Mouse (Mus musculus): Measurements from ENCODE around the gene Trpm2. TPM values are rescaled to one million over a fixed set of nuclear protein-coding genes. Genes with fewer than 3 reads are reported as not detected.

Trpm2 gene
- total RNA-seq, 2 experiments from 2014 or later: 14.1 to 22.9 TPM

DNA sequence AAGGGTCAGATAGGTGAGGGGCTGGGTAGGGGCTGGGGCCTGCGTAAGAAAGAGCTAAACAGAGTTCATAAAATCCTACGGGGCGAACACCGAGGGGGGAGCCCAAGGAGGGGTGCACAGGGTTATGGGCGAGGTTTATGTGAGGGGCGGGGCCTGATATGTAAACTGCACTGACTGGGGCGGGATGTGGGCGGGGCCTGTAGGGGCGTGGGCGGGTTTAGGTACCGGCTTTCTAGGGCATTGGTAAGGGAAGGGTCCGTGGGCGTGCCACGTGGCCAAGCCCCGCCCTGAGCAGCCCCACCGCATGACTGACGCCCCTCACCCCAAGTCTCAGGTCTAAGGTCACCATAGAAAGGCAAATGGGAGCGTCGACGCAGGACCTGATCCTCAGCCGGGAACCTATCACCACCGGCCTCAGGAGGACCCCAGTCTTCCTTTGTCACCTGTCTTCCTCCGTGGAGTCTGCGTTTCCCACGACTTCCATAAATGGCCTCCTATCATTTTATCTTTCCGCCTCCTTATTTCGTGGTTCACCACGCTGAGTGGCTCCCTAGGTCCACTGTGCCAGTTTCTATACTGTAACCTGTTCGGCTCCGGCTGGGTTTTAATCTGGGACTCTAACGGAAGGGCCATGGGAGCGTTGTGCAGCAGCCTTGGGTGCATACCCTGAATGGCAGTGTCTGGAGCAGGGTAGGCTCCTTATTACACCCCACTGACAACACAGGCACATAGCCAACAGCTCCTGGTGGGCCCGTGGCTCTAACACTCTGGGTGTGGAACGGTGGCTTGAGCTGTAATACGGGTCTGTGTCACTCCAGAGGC is 67.3 kb downstream of the Trpm2 start:
- peak; percentile 87 for DNase-seq
- intact Hi-C loops (cut with DNase I): no loop called here

DNA sequence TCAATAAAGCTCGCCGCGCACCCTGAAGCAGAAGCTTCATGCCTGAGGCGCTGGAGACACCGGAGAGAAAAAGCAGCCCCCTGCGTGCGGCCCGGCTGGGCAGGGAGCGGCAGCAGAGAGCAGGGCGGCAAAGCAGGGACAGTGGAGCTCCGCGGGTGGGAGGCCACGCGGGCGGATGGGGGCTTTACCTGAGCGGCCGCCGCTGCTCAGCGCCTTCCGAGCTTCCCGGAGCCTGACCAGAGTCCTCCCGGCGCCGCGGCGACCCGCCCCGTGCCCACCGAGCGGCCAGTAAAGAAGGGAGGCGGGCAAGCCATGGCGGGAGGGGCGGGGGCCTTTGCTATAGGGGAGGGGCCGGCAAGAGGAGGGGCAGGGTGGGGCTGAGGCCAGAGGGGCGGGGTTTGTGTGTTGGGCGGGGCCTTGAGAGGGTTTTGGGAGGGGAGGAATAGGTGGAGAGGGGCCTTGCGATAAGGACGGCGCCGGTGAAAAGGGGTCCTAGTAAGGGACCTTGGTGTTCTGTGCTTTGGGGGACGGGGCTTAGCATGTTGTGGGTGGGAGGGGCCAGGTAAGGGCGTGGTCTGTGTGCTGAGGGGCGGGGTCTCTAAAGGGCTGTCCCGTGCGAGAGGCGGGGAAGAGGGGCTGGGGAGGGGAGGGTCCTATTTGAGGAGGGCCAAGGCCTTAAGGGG is 68.0 kb downstream of the Trpm2 start, which contains the start of gene Lrrc3:
Gene Lrrc3, minus strand, starts transcription at position 326 of the 683 bp plus-strand sequence.
- intact Hi-C loops (cut with DNase I): no loop called here
- peak; percentile 79 for DNase-seq

GRCm38 (mm10) chr10:77901871-77902210 is 68.5 kb downstream of the Trpm2 start:
- intact Hi-C loops (cut with DNase I): no loop called here

GRCm38 (mm10) chr10:77900903-77901818 is 69.2 kb downstream of the Trpm2 start:
- intact Hi-C loops (cut with DNase I): no loop called here
- DNase-seq: no peak

More at GRCm38 (mm10) chr10:77901871-77902210, 68.5 kb downstream of the Trpm2 start:
- peak; percentile 63 for DNase-seq

DNA sequence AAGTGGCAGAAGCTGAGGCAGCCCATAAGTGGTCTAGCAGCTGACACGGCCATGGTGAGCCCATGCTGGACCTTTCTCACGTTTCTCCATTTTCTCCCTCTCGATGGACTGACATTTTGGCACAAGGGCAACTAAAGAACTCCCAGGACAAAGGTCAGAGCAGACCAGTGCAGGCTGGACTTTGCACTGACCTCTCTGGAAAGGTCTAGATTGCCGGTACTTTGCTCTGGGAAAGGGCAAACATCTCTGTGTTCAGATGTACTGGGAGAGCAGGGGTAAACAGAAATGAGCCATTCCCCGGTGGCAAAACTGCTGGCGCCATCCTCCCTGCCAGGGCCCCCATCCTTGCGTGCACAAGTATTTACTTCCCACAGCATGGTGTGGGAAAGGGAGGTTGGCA is 70.2 kb downstream of the Trpm2 start:
- no peak for DNase-seq
- intact Hi-C loops (cut with DNase I): no loop called here

- intact Hi-C loops (cut with DNase I): no loop called here
- no peak for DNase-seq
These were observed 74.8 kb downstream of the Trpm2 start for GRCm38 (mm10) chr10:77895562-77895961.

DNA sequence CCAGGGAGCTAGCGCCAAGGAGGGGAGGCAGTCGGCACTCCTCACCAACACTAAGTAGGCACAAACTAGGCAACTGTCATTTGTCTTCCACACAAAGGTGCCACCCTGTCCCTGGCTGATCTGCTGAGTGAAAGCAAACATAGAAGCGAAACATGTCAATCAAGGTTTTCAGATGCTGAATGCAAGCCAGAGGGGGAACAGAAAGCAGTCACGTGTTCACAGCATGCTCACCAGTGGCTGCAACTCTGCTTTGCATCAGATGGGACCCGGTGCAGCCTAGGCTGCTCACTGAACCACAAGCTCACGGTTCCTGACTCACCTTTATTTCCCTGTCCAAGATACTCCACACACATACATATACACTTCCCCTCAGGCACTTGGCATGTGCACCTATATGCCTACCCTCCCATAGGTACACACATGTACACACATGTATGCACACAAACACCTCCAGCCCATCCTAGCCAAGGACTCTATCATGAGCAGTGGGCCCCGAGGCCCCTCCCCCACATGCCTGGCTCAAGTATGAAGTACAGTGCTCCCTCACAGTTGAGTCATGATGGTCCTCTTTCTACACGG is 79.3 kb downstream of the Trpm2 start:
- intact Hi-C loops (cut with DNase I): no loop called here
- no peak for DNase-seq

DNA sequence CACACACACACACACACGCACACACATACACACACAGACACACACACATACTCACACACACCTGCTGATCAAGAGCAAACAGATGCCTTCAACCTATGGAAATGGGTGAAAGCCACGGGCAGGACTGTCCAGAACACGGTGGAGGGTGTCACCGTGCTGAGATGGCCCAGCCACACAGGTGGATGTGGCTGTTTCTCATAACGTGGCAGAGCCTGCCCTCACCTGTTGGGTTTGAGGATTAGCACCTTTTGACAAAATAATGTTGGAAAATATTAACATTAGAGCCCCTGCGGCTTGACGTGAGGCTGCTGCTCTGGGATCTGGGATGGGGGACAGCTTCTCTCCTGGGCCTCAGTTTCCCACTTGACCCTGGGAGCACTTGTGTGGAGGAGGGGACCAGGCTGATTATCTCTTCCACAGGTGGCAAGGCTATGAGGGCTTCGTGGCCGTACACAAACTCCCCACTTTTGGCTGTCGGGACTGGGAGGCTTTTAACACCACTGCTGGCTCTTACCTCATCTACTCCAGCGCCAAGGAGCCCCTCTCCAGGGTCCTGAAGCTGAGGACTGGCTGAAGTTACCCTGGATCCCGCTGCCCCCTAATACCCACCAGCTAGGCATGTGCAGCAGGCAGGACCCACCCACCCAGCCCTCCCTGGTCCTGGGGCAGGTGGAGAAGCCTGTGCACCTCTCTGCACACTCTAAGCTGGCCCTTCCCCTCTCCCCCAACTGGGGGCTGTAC is 84.2 kb downstream of the Trpm2 start:
- no peak for DNase-seq
- intact Hi-C loops (cut with DNase I): loop anchor here (10.0 kb wide), 1 partner anchor 341 kb away; no protein-coding TSS in a partner anchor

GRCm38 (mm10) chr10:77882553-77882952 is 87.8 kb downstream of the Trpm2 start:
- no peak for DNase-seq
- intact Hi-C loops (cut with DNase I): loop anchor here (10.0 kb wide), 1 partner anchor 338 kb away; no protein-coding TSS in a partner anchor

- DNase-seq: no peak
- intact Hi-C loops (cut with DNase I): loop anchor here (10.0 kb wide), 1 partner anchor 336 kb away; no protein-coding TSS in a partner anchor
These were observed 90.1 kb downstream of the Trpm2 start for GRCm38 (mm10) chr10:77880305-77880704.

- DNase-seq: no peak
- intact Hi-C loops (cut with DNase I): no loop called here
These were observed 91.4 kb downstream of the Trpm2 start for GRCm38 (mm10) chr10:77878985-77879384.

- intact Hi-C loops (cut with DNase I): no loop called here
These were observed 100.7 kb downstream of the Trpm2 start for GRCm38 (mm10) chr10:77869651-77870050.

DNA sequence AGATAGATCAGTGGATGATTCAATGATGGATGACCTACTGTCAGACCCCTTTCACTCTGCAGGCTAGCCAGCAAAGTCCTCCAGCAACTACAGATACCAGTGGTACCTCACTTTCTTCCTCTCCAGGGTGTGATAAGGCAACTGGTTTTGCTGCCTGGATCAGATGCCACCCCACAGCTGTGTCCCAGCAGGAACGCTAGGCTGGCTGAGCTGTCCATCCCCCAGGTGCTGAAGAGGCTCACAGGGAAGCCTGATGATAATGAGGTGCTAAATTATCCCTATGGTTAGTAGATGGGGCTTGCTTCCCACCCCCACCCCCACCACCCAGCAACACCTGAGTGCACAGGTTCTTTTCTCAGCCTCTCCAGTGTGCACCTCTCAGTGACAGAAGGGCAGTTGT is 102.8 kb downstream of the Trpm2 start:
- no peak for DNase-seq
- intact Hi-C loops (cut with DNase I): no loop called here

More at GRCm38 (mm10) chr10:77869651-77870050, 100.7 kb downstream of the Trpm2 start:
- no peak for DNase-seq

DNA sequence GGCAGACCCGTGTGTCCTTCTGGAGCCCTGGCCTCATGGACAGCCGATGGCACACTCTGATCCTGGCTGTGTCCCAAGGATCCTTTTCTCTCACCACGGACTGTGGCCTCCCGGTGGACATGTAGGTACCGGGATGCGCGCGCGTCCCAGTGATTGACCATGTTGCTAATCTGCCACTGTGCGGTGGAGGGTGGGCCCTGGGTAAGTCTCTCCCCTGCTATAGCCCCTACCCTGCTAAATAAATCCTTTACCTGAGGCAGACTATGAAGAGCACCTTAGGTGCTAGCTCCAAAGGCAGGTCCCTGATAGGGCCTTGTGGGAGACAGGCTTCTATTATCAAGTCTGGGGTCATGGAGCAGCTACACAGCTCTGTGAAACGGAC is 105.6 kb downstream of the Trpm2 start:
- DNase-seq: no peak
- intact Hi-C loops (cut with DNase I): no loop called here

DNA sequence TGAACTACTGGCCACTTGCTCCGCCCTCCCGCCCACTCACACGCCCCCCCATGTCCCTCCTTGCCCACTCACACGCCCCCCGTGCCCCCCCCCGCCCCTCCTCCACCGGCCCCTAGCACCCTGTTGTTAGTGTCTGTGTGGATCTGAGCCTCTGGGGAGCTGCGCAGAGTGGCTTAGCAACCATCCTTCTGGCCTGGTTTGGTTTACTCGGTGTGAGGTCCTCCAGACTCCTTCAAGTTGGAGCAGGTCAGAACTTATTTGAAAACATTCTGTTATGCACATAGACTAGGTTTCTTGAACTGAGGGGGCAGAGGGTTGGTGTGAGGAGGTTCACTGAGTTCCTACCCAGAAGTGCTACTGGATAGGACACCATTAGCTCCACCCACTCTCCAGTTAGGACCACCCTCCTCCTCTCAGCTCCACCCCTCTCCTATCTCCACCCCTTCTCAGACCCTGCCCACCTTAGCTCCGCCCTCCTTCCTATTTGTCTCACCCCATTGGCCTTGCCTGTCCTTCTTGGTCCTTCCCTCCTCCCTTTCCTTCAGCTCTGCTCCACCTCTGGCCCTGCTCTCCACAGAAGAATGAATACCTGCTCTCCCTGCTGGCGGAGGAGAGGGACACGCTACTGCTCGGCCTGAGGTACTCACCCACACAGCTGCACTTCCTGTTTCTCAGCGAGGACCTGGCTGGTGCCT is 106.1 kb downstream of the Trpm2 start:
- intact Hi-C loops (cut with DNase I): no loop called here
- DNase-seq: no peak

DNA sequence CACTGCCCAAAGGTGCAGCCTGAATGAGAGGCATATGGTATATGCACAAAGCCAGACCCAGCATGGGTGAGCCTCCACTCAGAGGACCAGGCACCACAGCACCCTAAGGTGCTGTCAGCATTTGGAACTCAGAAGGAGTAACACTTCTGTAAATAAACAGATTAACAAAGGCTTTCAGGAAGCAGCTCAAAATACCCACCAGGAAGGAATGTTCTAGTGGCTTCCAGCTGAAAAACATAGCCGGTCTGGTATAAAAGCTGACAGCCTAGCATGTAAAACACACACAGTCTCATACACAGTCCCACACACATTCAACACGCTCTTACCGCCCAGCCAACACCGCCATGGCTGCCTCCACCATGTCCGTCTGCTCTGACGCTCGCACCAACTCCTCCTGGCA is 108.7 kb downstream of the Trpm2 start, which contains the start of gene Gm3285:
Gene Gm3285, plus strand, starts transcription at position 301 of the 400 bp plus-strand sequence.
- intact Hi-C loops (cut with DNase I): no loop called here

More for the DNA sequence above, 108.7 kb downstream of the Trpm2 start, which contains the start of gene Gm3285:
- no peak for DNase-seq

Data from left cerebral cortex, postnatal 4 days (tissue).